Mouse (Mus musculus) erythroblast, embryonic 14.5 days (primary cell): Measurements from ENCODE around the gene Tefm. TPM values are rescaled to one million over a fixed set of nuclear protein-coding genes. Genes with fewer than 3 reads are reported as not detected.

Experiments
- H3K27me3 ChIP-seq: 2 replicates; pipeline ENCODE4 v1.6.1; 2012; ENCODE audit warnings: inconsistent platforms; ENCODE audit not compliant: control insufficient read depth
- H3K36me3 ChIP-seq: 2 replicates; pipeline ENCODE4 v1.6.1; 2012; ENCODE audit warnings: mild to moderate bottlenecking, inconsistent platforms; ENCODE audit not compliant: control insufficient read depth
- H3K4me1 ChIP-seq: 2 replicates; pipeline ENCODE4 v1.6.1; 2012; ENCODE audit warnings: inconsistent platforms; ENCODE audit not compliant: control insufficient read depth
- H3K4me3 ChIP-seq: replicated peaks from 2 replicates; pipeline ENCODE3; 2012; ENCODE audit warnings: moderate library complexity, mild to moderate bottlenecking, inconsistent platforms
- H3K9me3 ChIP-seq: 2 replicates; pipeline ENCODE4 v1.6.1; 2012; ENCODE audit warnings: low read length, inconsistent platforms, mixed read lengths; ENCODE audit not compliant: control insufficient read depth
- GATA1 ChIP-seq: IDR thresholded peaks from 2 replicates; pipeline ENCODE4 v1.6.1; 2012; ENCODE audit warnings: low read length, inconsistent platforms, mixed read lengths
- TAL1 ChIP-seq: IDR thresholded peaks from 3 replicates; pipeline ENCODE4 v1.6.1; 2012; ENCODE audit warnings: low read length, inconsistent platforms, mixed read lengths
- polyA plus RNA-seq: library from polyadenylated mRNA; stranded (reverse); fragments of >175 nt; gene quantifications from 2 replicates; pipeline ENCODE4 v1.2.3, GENCODE M21; 2012

The Tefm gene
- polyA plus RNA-seq, 1 experiment, result not detected

GRCm38 (mm10) chr11:80135954-80136683 is 5.9 kb downstream of the Tefm start:
- Histone ChIP-seq H3K9me3 (no peaks in the 10 kb centered on the region), H3K36me3 (peaks cover 91% of the 10 kb centered on the region), H3K4me3 (no peak overlapping the region), H3K4me1 (no peaks in the 10 kb centered on the region; the same call in 1 of the 2 replicates), H3K27me3 (no peaks in the 10 kb centered on the region)
- TF ChIP-seq GATA1 (no peak), TAL1 (no peak)

- H3K4me1 ChIP-seq, result no peaks in the 10 kb centered on the region
- H3K36me3 ChIP-seq, result peaks cover 98% of the 10 kb centered on the region
- H3K9me3 ChIP-seq, result no peaks in the 10 kb centered on the region
- no peak overlapping the region for H3K4me3 ChIP-seq
- H3K27me3 ChIP-seq, result no peaks in the 10 kb centered on the region
- no peak for TF ChIP-seq TAL1
- TF ChIP-seq GATA1, result no peak
Observed at GRCm38 (mm10) chr11:80134744-80135143, 7.2 kb downstream of the Tefm start.

DNA sequence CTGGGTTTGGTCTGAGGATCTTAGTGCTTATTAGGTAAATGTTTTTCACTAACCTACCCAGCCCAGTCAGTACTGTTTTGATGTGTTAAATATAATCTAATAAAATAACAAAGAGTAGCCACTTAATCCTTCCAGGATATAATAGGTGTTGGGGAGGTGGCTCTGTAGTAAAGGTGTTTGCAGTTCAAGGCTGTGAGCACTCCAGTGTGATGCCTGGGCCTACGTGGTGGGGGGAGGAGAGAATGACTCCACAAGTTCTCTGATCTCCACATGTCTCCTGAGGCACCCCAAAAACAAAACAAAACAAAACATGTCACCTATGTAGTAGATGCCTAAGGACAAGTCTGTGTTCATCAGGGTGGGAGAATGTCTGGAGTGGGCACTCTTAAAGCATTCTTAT is 9.9 kb downstream of the Tefm start:
- Histone ChIP-seq H3K36me3 (peaks cover 98% of the 10 kb centered on the region), H3K9me3 (no peaks in the 10 kb centered on the region), H3K27me3 (no peaks in the 10 kb centered on the region), H3K4me3 (no peak overlapping the region), H3K4me1 (no peaks in the 10 kb centered on the region)
- no peak for TF ChIP-seq TAL1

DNA sequence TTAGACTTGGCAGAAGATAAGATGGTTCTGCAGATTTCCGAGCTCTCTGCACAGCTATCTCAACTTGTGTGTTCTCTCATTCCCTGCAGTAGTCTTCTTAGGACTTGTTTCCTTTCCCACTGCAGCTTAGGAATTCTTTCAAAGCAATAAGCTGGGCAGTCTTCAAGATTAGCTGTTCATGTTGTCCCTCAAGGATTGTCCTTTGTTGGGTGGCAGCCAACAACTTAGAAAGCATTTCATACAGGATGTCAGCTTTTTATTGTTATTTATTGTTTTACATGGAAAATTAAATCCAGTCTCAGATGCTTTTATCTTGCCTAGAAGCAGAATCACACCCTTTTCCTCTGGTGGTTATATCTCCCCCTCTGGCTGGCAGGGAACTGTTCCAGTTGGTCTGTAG is 25.6 kb downstream of the Tefm start:
- Histone ChIP-seq H3K27me3 (no peaks in the 10 kb centered on the region), H3K36me3 (peaks cover 98% of the 10 kb centered on the region), H3K4me3 (no peak overlapping the region), H3K9me3 (no peaks in the 10 kb centered on the region), H3K4me1 (no peaks in the 10 kb centered on the region)
- TF ChIP-seq GATA1 (no peak), TAL1 (no peak)

DNA sequence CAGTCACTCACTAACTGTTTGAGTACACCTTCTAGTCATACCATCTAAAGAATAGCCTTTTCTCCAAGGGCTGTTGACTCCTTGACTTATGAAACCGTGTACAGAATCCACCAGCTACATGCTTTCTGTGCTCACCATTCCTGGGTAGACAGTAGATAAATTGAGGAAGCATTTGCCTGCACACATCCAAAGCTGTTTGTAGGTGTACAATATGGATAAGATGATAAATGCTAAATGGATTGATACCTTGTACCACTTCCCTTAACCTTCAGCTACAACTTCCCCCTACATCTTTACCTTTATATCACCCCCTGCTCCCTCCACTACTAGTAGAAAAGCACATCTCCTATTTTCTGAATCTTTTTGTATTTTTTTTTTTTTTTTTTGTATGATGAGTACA is 37.6 kb downstream of the Tefm start:
- TF ChIP-seq TAL1, result no peak
- no peak for TF ChIP-seq GATA1
- Histone ChIP-seq H3K4me3 (no peak overlapping the region), H3K9me3 (no peaks in the 10 kb centered on the region), H3K27me3 (no peaks in the 10 kb centered on the region), H3K4me1 (peaks cover 15% of the 10 kb centered on the region), H3K36me3 (peaks cover 98% of the 10 kb centered on the region)

- TF ChIP-seq GATA1, result no peak
- no peak for TF ChIP-seq TAL1
- Histone ChIP-seq H3K27me3 (no peaks in the 10 kb centered on the region), H3K36me3 (peaks cover 98% of the 10 kb centered on the region), H3K4me1 (peaks cover 15% of the 10 kb centered on the region), H3K9me3 (no peaks in the 10 kb centered on the region), H3K4me3 (no peak overlapping the region)
Observed at GRCm38 (mm10) chr11:80101298-80101697, 40.7 kb downstream of the Tefm start.

GRCm38 (mm10) chr11:80098444-80099056 is 43.4 kb downstream of the Tefm start:
- no peak overlapping the region for H3K4me3 ChIP-seq
- H3K27me3 ChIP-seq, result no peaks in the 10 kb centered on the region
- H3K4me1 ChIP-seq, result peaks cover 18% of the 10 kb centered on the region
- peaks cover 98% of the 10 kb centered on the region for H3K36me3 ChIP-seq
- H3K9me3 ChIP-seq, result no peaks in the 10 kb centered on the region
- no peak for TF ChIP-seq TAL1

- no peak for TF ChIP-seq TAL1
- no peak for TF ChIP-seq GATA1
- H3K4me1 ChIP-seq, result peaks cover 54% of the 10 kb centered on the region
Observed at GRCm38 (mm10) chr11:80090555-80091164, 51.3 kb downstream of the Tefm start.

GRCm38 (mm10) chr11:80089817-80090214 is 52.2 kb downstream of the Tefm start:
- no peaks in the 10 kb centered on the region for H3K27me3 ChIP-seq
- TF ChIP-seq TAL1, result no peak
- TF ChIP-seq GATA1, result no peak
- H3K36me3 ChIP-seq, result peaks cover 34% of the 10 kb centered on the region
- peaks cover 60% of the 10 kb centered on the region for H3K4me1 ChIP-seq
- H3K9me3 ChIP-seq, result no peaks in the 10 kb centered on the region
- peak overlapping the region; percentile 100 for H3K4me3 ChIP-seq

More at GRCm38 (mm10) chr11:80090555-80091164, 51.3 kb downstream of the Tefm start:
- Histone ChIP-seq H3K4me3 (peak overlapping the region; percentile 100), H3K27me3 (no peaks in the 10 kb centered on the region), H3K36me3 (peaks cover 42% of the 10 kb centered on the region), H3K9me3 (no peaks in the 10 kb centered on the region)
